Mouse (Mus musculus) neural tube, embryonic 13.5 days (tissue): ENCODE measurements around the gene Dlgap1. TPM values are rescaled to one million over a fixed set of nuclear protein-coding genes. Genes with fewer than 3 reads are reported as not detected.

Experiments used
- ATAC-seq: fragments of 200-750 bp; cut with Nextera tagmentation; 2 replicates; pipeline ENCODE4 v1.8.0; 2017; ENCODE audit warnings: low read depth, mild to moderate bottlenecking, moderate TSS enrichment, moderate library complexity
- H3K27ac ChIP-seq: fragments of 300-500 bp; sonication (generic); replicated peaks from 2 replicates; pipeline ENCODE4 v1.5.1; 2015; ENCODE audit warnings: moderate library complexity, mild to moderate bottlenecking, inconsistent platforms
- H3K27me3 ChIP-seq: fragments of 300-500 bp; sonication (generic); 2 replicates; pipeline ENCODE4 v1.6.1; 2015; ENCODE audit warnings: mild to moderate bottlenecking, inconsistent platforms
- H3K36me3 ChIP-seq: fragments of 300-500 bp; sonication (generic); 2 replicates; pipeline ENCODE4 v1.6.1; 2015; ENCODE audit warnings: mild to moderate bottlenecking, inconsistent platforms
- H3K4me1 ChIP-seq: fragments of 300-500 bp; sonication (generic); replicated peaks from 2 replicates; pipeline ENCODE4 v1.6.1; 2015; ENCODE audit warnings: inconsistent platforms
- H3K4me2 ChIP-seq: fragments of 300-500 bp; sonication (generic); 2 replicates; pipeline ENCODE4 v1.6.1; 2015; ENCODE audit warnings: inconsistent platforms, mild to moderate bottlenecking, moderate library complexity
- H3K4me3 ChIP-seq: fragments of 300-500 bp; sonication (generic); 2 replicates; pipeline ENCODE4 v1.5.1; 2015; ENCODE audit warnings: mild to moderate bottlenecking, inconsistent platforms
- H3K9ac ChIP-seq: fragments of 300-500 bp; sonication (generic); 2 replicates; pipeline ENCODE4 v1.6.1; 2015; ENCODE audit warnings: moderate library complexity, mild to moderate bottlenecking, inconsistent platforms
- H3K9me3 ChIP-seq: fragments of 300-500 bp; sonication (generic); 2 replicates; pipeline ENCODE4 v1.6.1; 2016; ENCODE audit warnings: inconsistent platforms
- WGBS: fragments of 180-500 bp; shearing (Covaris S2); methylation state at CpG from one replicate; pipeline ENCODE4 v1.1.7; 2015; 5-methylcytosine and 5-hydroxymethylcytosine counted together
- microRNA counts: library from miRNA; unstranded; fragments of <30 nt; microRNA quantifications from one replicate; lab custom pipeline; 2016
- microRNA-seq: library from miRNA; unstranded; fragments of <30 nt; microRNA quantifications from one replicate; pipeline ENCODE4, GENCODE M21; 2016
- polyA plus RNA-seq: library from polyadenylated mRNA; unstranded; fragments of >200 nt; fragmentation: Nextera tagmentation; extraction: Ambion mirVana; gene quantifications from 2 replicates; pipeline ENCODE4 v1.2.1, GENCODE M21; 2015

Gene Dlgap1
- polyA plus RNA-seq, 1 experiment from 2014 or later, result 19.2 TPM

DNA sequence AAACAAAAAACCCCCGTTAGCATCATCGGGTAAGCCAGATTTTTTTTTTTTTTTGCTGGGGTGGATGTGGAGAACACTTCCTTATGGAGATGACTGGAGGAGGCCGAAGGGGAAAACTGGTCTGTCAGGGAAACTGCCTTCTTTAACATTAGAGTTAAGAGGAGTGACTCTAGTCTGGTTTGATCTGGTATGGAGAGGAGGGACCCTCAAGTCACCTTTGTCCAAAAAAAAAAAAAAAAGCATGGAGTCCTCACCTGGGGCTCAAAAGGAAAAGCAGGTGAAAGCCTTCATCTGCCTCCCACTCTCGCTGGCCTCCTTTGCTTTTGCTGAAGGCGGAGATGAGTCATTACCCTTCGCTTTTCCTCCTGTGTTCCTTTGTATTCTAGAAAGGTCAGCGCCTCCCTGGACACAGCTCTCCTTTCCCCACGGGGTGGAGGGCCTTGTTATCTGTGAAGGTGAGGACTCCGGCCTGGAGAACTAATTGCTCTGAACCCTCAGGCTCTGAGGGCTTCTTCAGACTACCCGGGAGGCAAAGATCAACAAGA lies 896.3 kb downstream of the Dlgap1 start:
- WGBS, result 82% methylated on average over 10 of the region's 10 CpGs
- H3K9me3 ChIP-seq, result 0 out of 2 replicates have a peak, but pooled peaks cover 4% of the 10 kb centered on the region

DNA sequence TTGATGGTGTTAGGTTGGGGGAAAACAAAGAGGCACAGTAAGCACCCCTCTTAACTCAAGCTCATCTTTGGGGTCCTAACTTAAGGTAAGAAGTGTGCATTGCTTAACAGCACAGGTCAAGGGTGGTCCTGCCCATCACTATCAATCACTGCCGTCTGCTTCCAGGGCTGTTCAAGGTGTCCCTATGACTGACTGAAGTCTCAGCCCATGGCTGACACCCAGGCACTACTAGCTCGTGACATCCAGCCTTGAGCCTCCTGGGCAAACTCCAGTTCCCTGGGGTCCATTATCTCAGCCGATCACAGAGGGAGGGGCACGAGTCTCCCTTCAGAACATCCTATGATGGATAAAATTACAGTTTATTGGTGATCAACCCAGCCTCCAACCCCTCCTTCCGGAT lies 897.2 kb downstream of the Dlgap1 start:
- 80% methylated on average over 5 of the region's 5 CpGs for WGBS
- no peak overlapping the region for H3K4me3 ChIP-seq
- no peak for ATAC-seq
- H3K4me2 ChIP-seq, result no peak overlapping the region
- no peak overlapping the region for H3K27ac ChIP-seq
- H3K9me3 ChIP-seq, result 0 out of 2 replicates have a peak, but pooled peaks cover 4% of the 10 kb centered on the region
- H3K9ac ChIP-seq, result no peak overlapping the region
- H3K36me3 ChIP-seq, result peaks cover 3% of the 10 kb centered on the region; the same call in 1 of the 2 replicates
- H3K27me3 ChIP-seq, result no peaks in the 10 kb centered on the region
- no peaks in the 10 kb centered on the region for H3K4me1 ChIP-seq

More for the DNA sequence above, 896.3 kb downstream of the Dlgap1 start:
- Histone ChIP-seq H3K36me3 (peaks cover 3% of the 10 kb centered on the region; the same call in 1 of the 2 replicates), H3K27me3 (no peaks in the 10 kb centered on the region), H3K4me1 (no peaks in the 10 kb centered on the region), H3K4me3 (no peak overlapping the region), H3K9ac (no peak overlapping the region), H3K4me2 (no peak overlapping the region), H3K27ac (no peak overlapping the region)
- no peak for ATAC-seq

DNA sequence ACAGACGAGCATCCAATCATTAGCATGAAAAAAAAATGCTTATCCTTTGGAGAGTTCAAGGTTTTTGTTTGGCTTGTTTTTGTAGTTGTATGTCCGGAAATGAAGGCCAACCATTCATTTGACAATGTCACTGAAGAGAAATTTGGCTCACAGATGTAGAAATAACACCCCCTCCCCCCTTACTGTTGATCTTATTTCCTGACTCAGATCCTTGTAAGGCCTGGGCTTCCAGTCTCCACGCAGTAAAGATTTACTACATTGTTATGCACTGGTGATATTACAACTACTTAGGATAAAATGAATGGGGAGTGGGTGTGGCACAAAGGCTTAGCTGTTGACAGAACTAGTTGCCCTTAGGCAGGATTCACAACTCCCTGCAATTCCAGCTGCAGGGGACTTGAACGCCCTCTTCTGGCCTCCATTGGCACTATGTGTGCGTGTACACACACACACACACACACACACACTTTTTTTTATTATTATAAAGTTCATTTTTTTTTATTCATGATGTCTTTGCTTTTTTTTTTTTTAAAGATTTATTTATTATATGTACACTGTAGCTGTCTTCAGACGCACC lies 897.8 kb downstream of the Dlgap1 start:
- no peak overlapping the region for H3K4me3 ChIP-seq
- no peaks in the 10 kb centered on the region for H3K4me1 ChIP-seq
- H3K27me3 ChIP-seq, result no peaks in the 10 kb centered on the region
- H3K4me2 ChIP-seq, result no peak overlapping the region
- H3K9me3 ChIP-seq, result 0 out of 2 replicates have a peak, but pooled peaks cover 4% of the 10 kb centered on the region
- ATAC-seq, result no peak
- peaks cover 3% of the 10 kb centered on the region; the same call in 1 of the 2 replicates for H3K36me3 ChIP-seq
- no peak overlapping the region for H3K9ac ChIP-seq
- WGBS, result 92% methylated on average over 6 of the region's 6 CpGs
- no peak overlapping the region for H3K27ac ChIP-seq

DNA sequence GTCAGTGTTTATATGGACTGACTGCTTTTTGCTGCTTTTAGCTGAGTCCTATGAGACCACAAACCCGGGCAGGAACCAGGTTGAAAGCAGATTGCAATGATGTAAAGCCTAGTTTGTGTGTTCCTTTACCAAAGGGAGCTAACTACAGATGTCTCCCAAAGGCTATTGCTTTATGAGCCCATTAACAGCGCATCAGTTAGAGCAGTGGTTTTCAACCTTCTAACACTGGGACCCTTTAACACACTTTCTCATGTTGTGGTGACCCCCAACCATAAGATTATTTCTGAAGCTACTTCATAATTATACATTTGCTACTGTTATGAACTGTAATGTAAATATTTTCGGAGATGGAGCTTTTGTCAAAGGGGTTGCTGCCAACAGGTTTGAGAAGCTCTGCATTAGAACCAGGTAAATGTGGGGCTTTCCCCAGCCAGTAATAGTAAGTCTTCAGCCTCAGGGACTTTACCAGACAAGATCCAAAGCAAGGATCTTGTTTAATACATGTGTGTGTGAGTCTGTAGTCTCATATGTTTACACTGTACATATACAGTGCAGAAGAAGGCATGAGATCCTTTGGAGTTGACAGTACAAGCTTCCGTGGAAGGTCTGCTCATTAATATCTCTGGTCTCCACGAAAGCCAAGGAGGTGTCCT lies 899.8 kb downstream of the Dlgap1 start:
- H3K4me2 ChIP-seq, result no peak overlapping the region
- no peaks in the 10 kb centered on the region for H3K9me3 ChIP-seq
- H3K9ac ChIP-seq, result no peak overlapping the region
- 72% methylated on average over 5 of the region's 5 CpGs for WGBS
- no peak for ATAC-seq
- H3K4me3 ChIP-seq, result no peak overlapping the region
- H3K4me1 ChIP-seq, result peaks cover 19% of the 10 kb centered on the region
- no peak overlapping the region for H3K27ac ChIP-seq
- no peaks in the 10 kb centered on the region for H3K27me3 ChIP-seq
- H3K36me3 ChIP-seq, result no peaks in the 10 kb centered on the region

DNA sequence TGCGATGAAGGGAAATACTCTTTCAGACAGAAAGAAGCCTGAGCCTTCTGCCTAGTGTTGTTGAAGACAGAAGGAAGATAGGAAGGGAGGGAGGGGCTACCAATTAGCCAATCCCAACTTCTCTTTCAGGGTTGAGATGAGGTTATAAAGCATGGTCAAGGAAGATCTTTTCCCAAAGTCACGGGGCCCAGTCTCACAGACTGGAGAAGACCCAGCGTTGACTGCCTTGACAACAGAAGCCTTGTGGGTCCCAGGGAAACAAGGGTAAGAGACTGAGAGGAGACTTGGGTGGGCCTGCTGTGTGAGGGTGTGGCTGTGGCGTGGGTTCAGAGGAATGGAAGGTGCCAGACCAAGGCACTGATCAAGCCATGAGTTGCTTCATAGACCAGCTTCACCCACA lies 901.7 kb downstream of the Dlgap1 start:
- Histone ChIP-seq H3K9me3 (no peaks in the 10 kb centered on the region), H3K9ac (no peak overlapping the region), H3K4me2 (no peak overlapping the region), H3K27me3 (no peaks in the 10 kb centered on the region), H3K4me3 (no peak overlapping the region), H3K36me3 (no peaks in the 10 kb centered on the region), H3K4me1 (peaks cover 21% of the 10 kb centered on the region), H3K27ac (no peak overlapping the region)
- ATAC-seq, result no peak
- 93% methylated on average over 4 of the region's 4 CpGs for WGBS

MicroRNAs within 50 kb of the gene (microRNA counts, 519-probe panel; counts per million panel counts)
- not detected for microRNA mmu-miR-1195 (lab: Ali Mortazavi, UCI)

Small RNA genes within 50 kb of the gene (microRNA-seq; reads per million reads assigned to microRNA genes)
- gene Mir1195, result not detected
